Mouse (Mus musculus): ENCODE measurements around the gene Plcb1. TPM values are rescaled to one million over a fixed set of nuclear protein-coding genes. Genes with fewer than 3 reads are reported as not detected.

Plcb1 gene
- polyA plus RNA-seq, 1 experiment: 2.1 TPM

DNA sequence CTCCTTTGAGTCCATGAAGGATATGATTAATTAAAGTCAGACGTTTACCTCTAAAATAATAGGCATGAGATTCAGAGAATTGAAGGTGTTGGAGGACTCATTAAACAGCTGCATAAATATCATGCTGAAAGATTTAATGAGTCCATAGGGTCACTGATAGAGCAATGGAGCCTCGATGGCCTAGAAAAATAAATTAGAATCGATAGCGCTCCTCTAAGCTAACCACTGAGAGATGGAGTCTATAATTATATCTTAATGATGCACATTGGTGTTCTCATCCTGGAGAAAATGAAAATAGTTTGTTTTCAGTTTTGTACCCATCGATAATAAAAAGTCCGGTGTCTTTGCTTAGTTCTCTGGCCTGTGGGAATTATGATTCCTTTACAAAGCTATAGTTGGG is 617.5 kb downstream of the Plcb1 start:
- TF ChIP-seq CTCF (IDR thresholded peaks at IDR 0.05; ENCODE audit: extremely low read depth, insufficient read length, insufficient replicate concordance, low read depth, low read length): no peak
- TF ChIP-seq POLR2A (IDR thresholded peaks at IDR 0.05; ENCODE audit: low read depth, low read length): no peak
- Histone ChIP-seq H3K4me1 (ENCODE audit: control insufficient read depth, insufficient read depth, insufficient read length, low read length) (peaks cover 9% of the 10 kb centered on the region; the same call in 1 of the 2 replicates), H3K27me3 (ENCODE audit: control insufficient read depth, insufficient read depth, low read length) (no peaks in the 10 kb centered on the region), H3K27ac (ENCODE audit: insufficient read depth, low read depth, low read length) (no peak overlapping the region), H3K36me3 (ENCODE audit: control insufficient read depth, insufficient read depth, low read length) (no peaks in the 10 kb centered on the region), H3K4me3 (ENCODE audit: low read depth, low read length) (no peak overlapping the region)
- 84% methylated on average over 6 of the region's 6 CpGs for WGBS

DNA sequence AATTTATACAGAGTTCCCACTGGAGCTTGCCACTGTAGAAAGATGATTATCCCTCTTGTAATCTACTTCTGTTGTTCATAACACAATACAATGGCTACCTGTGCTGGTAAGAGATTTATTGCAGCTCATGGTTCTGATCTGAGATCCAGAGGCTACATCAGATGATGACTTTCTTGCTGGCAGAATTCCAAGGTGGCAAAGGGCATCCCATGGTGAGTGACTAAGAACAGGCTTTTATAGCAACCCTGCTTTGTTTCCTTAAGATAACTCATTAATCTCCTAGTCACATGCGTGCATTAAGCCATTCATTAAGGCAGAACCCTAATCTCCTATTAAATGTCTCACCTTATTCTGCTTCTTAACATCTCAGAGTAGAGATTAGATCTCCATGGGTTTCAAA is 618.2 kb downstream of the Plcb1 start:
- H3K27me3 ChIP-seq (ENCODE audit: control insufficient read depth, insufficient read depth, low read length): no peaks in the 10 kb centered on the region
- H3K4me3 ChIP-seq (ENCODE audit: low read depth, low read length): no peak overlapping the region
- WGBS: 37% methylated on average over 1 of the region's 1 CpGs
- H3K4me1 ChIP-seq (ENCODE audit: control insufficient read depth, insufficient read depth, insufficient read length, low read length): peaks cover 7% of the 10 kb centered on the region; the same call in 1 of the 2 replicates
- no peaks in the 10 kb centered on the region for H3K36me3 ChIP-seq (ENCODE audit: control insufficient read depth, insufficient read depth, low read length)
- TF ChIP-seq CTCF (IDR thresholded peaks at IDR 0.05; ENCODE audit: extremely low read depth, insufficient read length, insufficient replicate concordance, low read depth, low read length): no peak
- no peak for TF ChIP-seq POLR2A (IDR thresholded peaks at IDR 0.05; ENCODE audit: low read depth, low read length)
- no peak overlapping the region for H3K27ac ChIP-seq (ENCODE audit: insufficient read depth, low read depth, low read length)

DNA sequence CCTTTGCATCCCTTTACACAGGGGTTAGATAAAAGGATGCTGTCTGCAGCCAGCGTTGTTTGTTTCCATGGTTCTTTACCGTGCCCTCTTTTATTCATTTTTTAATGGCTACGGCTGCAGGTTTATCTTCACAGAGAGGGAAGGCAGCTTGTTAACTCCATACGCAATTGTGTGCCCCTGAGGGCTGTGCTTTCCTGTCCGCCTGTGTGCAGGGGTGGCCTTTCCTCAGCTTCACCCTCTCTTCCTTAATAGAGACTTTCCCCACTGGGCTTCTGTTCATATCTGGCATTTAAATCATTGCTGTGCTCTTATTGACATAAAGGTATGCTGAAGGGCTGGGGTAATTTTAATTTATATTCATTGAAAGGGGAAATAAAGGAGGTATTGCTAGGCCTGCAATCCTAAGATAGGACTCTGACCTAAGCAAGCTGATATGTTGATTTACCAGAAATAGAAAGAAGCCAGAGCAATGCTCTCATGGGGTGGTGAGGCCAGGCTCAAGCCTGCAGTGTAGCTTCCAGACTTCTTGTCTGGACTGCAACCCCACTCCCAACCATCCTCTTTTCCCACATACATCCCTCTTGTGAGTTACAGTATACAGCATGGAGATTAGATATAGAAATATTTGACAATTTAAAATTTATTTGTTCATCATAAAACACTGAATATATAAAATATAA is 623.7 kb downstream of the Plcb1 start:
- 58% methylated on average over 5 of the region's 5 CpGs for WGBS
- no peak for TF ChIP-seq POLR2A (IDR thresholded peaks at IDR 0.05; ENCODE audit: low read depth, low read length)
- no peak for TF ChIP-seq CTCF (IDR thresholded peaks at IDR 0.05; ENCODE audit: extremely low read depth, insufficient read length, insufficient replicate concordance, low read depth, low read length)
- Histone ChIP-seq H3K27me3 (ENCODE audit: control insufficient read depth, insufficient read depth, low read length) (no peaks in the 10 kb centered on the region), H3K4me3 (ENCODE audit: low read depth, low read length) (no peak overlapping the region), H3K36me3 (ENCODE audit: control insufficient read depth, insufficient read depth, low read length) (no peaks in the 10 kb centered on the region), H3K4me1 (ENCODE audit: control insufficient read depth, insufficient read depth, insufficient read length, low read length) (no peaks in the 10 kb centered on the region), H3K27ac (ENCODE audit: insufficient read depth, low read depth, low read length) (no peak overlapping the region)

DNA sequence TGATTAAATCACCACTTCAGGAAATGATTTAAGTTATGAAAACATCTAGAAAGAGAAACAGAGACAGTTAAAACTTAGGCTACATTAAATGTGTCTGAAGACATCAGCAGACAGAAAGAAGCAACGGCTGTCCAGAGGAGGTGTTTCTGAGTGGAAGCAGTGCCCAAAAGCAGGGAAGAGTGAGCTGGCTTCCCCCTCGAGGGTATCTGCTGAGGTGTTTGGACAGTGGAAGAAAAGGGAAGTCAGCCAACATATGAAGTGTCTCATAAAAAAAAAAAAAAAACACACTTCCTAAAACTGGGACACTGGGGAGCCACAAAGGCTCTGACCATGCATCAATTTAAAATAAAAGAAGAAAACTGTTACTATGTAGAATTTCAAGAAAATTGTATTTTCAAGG is 625.8 kb downstream of the Plcb1 start:
- no peaks in the 10 kb centered on the region for H3K36me3 ChIP-seq (ENCODE audit: control insufficient read depth, insufficient read depth, low read length)

DNA sequence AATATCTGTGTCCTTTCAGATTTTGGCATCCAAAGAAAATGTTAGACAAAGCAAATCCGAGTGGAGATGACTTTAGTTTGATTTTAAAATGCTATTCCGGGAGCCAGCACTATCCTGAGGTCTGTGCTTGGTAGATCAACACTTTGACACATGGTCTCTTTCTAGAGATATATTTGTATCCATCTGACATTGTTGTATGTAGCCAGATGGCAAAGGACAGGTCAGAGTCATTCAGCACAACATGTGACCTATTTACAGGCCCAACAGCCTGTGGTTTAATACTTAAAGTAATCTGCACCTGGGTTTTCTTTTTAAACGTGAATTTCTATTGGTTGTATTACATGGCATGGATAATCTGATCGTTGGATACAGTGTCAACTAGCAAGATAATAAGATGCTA is 629.3 kb downstream of the Plcb1 start:
- no peak overlapping the region for H3K27ac ChIP-seq (ENCODE audit: insufficient read depth, low read depth, low read length)
- H3K4me3 ChIP-seq (ENCODE audit: low read depth, low read length): no peak overlapping the region
- WGBS: 80% methylated on average over 4 of the region's 4 CpGs
- no peaks in the 10 kb centered on the region for H3K36me3 ChIP-seq (ENCODE audit: control insufficient read depth, insufficient read depth, low read length)
- H3K4me1 ChIP-seq (ENCODE audit: control insufficient read depth, insufficient read depth, insufficient read length, low read length): no peaks in the 10 kb centered on the region
- H3K27me3 ChIP-seq (ENCODE audit: control insufficient read depth, insufficient read depth, low read length): no peaks in the 10 kb centered on the region
- TF ChIP-seq CTCF (IDR thresholded peaks at IDR 0.05; ENCODE audit: extremely low read depth, insufficient read length, insufficient replicate concordance, low read depth, low read length) (no peak), POLR2A (IDR thresholded peaks at IDR 0.05; ENCODE audit: low read depth, low read length) (no peak)

More for the DNA sequence above, 625.8 kb downstream of the Plcb1 start:
- Histone ChIP-seq H3K4me1 (ENCODE audit: control insufficient read depth, insufficient read depth, insufficient read length, low read length) (no peaks in the 10 kb centered on the region), H3K4me3 (ENCODE audit: low read depth, low read length) (no peak overlapping the region), H3K27ac (ENCODE audit: insufficient read depth, low read depth, low read length) (no peak overlapping the region), H3K27me3 (ENCODE audit: control insufficient read depth, insufficient read depth, low read length) (no peaks in the 10 kb centered on the region)
- 39% methylated on average over 2 of the region's 2 CpGs for WGBS
- TF ChIP-seq CTCF (IDR thresholded peaks at IDR 0.05; ENCODE audit: extremely low read depth, insufficient read length, insufficient replicate concordance, low read depth, low read length) (no peak), POLR2A (IDR thresholded peaks at IDR 0.05; ENCODE audit: low read depth, low read length) (no peak)

DNA sequence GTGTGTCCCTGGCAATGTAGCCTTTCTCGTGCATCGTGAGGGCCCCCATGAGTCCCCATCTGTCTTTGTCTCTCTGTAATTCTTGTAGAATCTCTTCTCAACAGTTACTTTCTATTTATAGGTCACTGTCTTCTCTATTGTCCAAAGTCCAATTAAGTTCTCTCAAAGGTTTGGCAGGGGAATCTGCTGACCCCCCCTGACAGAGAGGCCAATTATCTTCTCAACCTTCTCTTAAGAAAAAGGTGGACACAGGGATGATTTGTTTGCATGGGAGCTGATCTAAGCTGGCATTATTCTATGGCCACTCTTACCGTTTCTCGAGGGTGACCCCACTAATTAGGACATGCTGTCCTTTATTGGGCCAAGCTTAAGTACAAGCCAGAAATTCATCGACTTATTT is 633.4 kb downstream of the Plcb1 start:
- TF ChIP-seq CTCF (IDR thresholded peaks at IDR 0.05; ENCODE audit: extremely low read depth, insufficient read length, insufficient replicate concordance, low read depth, low read length) (no peak), POLR2A (IDR thresholded peaks at IDR 0.05; ENCODE audit: low read depth, low read length) (no peak)
- no peaks in the 10 kb centered on the region for H3K4me1 ChIP-seq (ENCODE audit: control insufficient read depth, insufficient read depth, insufficient read length, low read length)
- no peaks in the 10 kb centered on the region for H3K27me3 ChIP-seq (ENCODE audit: control insufficient read depth, insufficient read depth, low read length)
- no peak overlapping the region for H3K4me3 ChIP-seq (ENCODE audit: low read depth, low read length)
- no peaks in the 10 kb centered on the region for H3K36me3 ChIP-seq (ENCODE audit: control insufficient read depth, insufficient read depth, low read length)
- no peak overlapping the region for H3K27ac ChIP-seq (ENCODE audit: insufficient read depth, low read depth, low read length)
- WGBS: 82% methylated on average over 5 of the region's 5 CpGs

DNA sequence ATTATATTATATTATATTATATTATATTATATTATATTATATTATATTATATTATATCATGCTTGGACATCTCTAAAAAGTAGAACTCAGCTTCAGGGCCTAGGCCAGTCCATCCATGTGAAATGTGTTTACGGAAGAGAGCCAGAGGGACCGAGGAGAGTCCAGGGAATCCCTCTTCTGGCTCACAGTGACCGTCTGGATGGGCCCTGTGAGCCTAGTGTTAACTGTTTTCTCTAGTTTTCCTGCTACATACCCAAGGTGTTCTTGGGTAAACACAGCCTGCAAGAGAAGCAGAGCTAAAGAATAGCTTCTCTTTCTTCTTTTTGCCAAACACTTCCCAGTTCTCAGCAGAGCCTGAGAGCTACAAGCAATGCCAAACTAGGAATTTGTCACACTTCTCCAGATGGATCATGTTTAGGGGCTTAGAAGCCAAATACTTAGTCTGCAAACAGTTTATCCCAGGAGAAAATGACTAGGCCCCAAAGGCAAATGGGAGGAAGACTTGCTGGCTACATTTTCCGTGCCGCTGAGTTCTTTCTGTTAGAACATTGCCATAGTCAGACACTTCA is 649.2 kb downstream of the Plcb1 start:
- H3K4me3 ChIP-seq (ENCODE audit: low read depth, low read length): no peak overlapping the region
- no peaks in the 10 kb centered on the region for H3K27me3 ChIP-seq (ENCODE audit: control insufficient read depth, insufficient read depth, low read length)
- H3K36me3 ChIP-seq (ENCODE audit: control insufficient read depth, insufficient read depth, low read length): no peaks in the 10 kb centered on the region
- no peak overlapping the region for H3K27ac ChIP-seq (ENCODE audit: insufficient read depth, low read depth, low read length)
- 80% methylated on average over 5 of the region's 5 CpGs for WGBS
- TF ChIP-seq CTCF (IDR thresholded peaks at IDR 0.05; ENCODE audit: extremely low read depth, insufficient read length, insufficient replicate concordance, low read depth, low read length) (no peak), POLR2A (IDR thresholded peaks at IDR 0.05; ENCODE audit: low read depth, low read length) (no peak)
- H3K4me1 ChIP-seq (ENCODE audit: control insufficient read depth, insufficient read depth, insufficient read length, low read length): no peaks in the 10 kb centered on the region
